Mouse (Mus musculus): ENCODE results near the gene 1700066M21Rik. TPM values are rescaled to one million over a fixed set of nuclear protein-coding genes. Genes with fewer than 3 reads are reported as not detected.

1700066M21Rik gene
- polyA plus RNA-seq, 1 experiment, result 12.8 TPM

DNA sequence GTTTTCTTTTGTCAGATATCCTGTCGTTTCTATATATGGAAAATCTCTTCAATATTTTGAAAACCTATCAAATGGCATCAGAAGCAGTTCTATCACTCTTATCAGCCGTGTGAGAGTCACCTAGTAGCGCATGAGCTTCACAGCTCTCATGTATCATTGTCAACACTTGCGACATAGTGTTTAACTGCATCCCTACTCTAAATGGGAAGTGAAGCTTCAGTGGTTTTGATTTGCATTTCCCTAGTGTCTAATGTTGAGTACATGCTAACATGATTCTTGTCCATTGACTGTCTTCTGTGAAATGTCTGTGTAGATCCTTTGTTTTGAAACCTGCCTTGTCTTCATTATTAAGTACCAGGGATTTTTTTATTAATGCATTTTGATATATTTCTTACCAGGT lies 7.0 kb upstream of the 1700066M21Rik start:
- TF ChIP-seq POLR2A (IDR thresholded peaks at IDR 0.05; ENCODE audit: control insufficient read depth, low read depth, low read length) (no peak), CTCF (IDR thresholded peaks at IDR 0.05; ENCODE audit: control insufficient read depth, insufficient read depth, insufficient replicate concordance, low read depth, low read length) (no peak)
- H3K36me3 ChIP-seq (ENCODE audit: control insufficient read depth, insufficient read depth, low read length), result no peaks in the 10 kb centered on the region
- no peak overlapping the region for H3K4me3 ChIP-seq (ENCODE audit: control insufficient read depth, low read depth, low read length)
- no peaks in the 10 kb centered on the region for H3K27me3 ChIP-seq (ENCODE audit: control insufficient read depth, insufficient read depth, low read length)
- no peak overlapping the region for H3K27ac ChIP-seq (ENCODE audit: control insufficient read depth, insufficient read depth, low read depth, low read length)
- H3K4me1 ChIP-seq (ENCODE audit: control insufficient read depth, insufficient read depth, low read length), result no peaks in the 10 kb centered on the region

GRCm38 (mm10) chr1:57375276-57375675 lies 2.1 kb upstream of the 1700066M21Rik start:
- H3K36me3 ChIP-seq (ENCODE audit: control insufficient read depth, insufficient read depth, low read length), result no peaks in the 10 kb centered on the region
- no peak overlapping the region for H3K27ac ChIP-seq (ENCODE audit: control insufficient read depth, insufficient read depth, low read depth, low read length)
- no peaks in the 10 kb centered on the region; the same call in 1 of the 2 replicates for H3K4me1 ChIP-seq (ENCODE audit: control insufficient read depth, insufficient read depth, low read length)
- H3K4me3 ChIP-seq (ENCODE audit: control insufficient read depth, low read depth, low read length), result no peak overlapping the region; the same call in 1 of the 2 replicates
- H3K27me3 ChIP-seq (ENCODE audit: control insufficient read depth, insufficient read depth, low read length), result no peaks in the 10 kb centered on the region
- TF ChIP-seq CTCF (IDR thresholded peaks at IDR 0.05; ENCODE audit: control insufficient read depth, insufficient read depth, insufficient replicate concordance, low read depth, low read length) (no peak), POLR2A (IDR thresholded peaks at IDR 0.05; ENCODE audit: control insufficient read depth, low read depth, low read length) (no peak)

DNA sequence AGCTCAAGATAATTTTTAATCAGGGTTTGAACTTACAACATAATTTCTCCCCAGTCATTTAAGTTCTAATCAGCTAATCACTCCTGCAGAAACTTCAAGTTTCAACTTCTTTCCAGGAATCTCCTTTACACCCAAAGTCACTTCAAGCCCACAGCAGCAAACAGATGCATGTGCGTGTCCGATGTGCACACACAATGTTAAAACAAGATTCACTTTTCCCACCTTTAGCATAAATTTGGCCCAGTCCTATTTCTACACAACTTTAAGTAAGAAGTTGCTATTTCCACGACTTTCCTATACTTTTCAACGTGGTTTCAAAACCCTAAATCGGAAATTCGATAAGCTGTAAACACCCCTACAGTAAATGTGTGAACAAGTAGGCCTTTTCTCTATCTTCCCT lies 614 bp upstream of the 1700066M21Rik start:
- H3K27ac ChIP-seq (ENCODE audit: control insufficient read depth, insufficient read depth, low read depth, low read length), result peak overlapping the region; percentile 65
- H3K4me3 ChIP-seq (ENCODE audit: control insufficient read depth, low read depth, low read length), result peak overlapping the region; percentile 96; the same call in 1 of the 2 replicates
- H3K4me1 ChIP-seq (ENCODE audit: control insufficient read depth, insufficient read depth, low read length), result no peaks in the 10 kb centered on the region; the same call in 1 of the 2 replicates
- no peak for TF ChIP-seq CTCF (IDR thresholded peaks at IDR 0.05; ENCODE audit: control insufficient read depth, insufficient read depth, insufficient replicate concordance, low read depth, low read length)
- TF ChIP-seq POLR2A (IDR thresholded peaks at IDR 0.05; ENCODE audit: control insufficient read depth, low read depth, low read length), result no peak
- no peaks in the 10 kb centered on the region for H3K36me3 ChIP-seq (ENCODE audit: control insufficient read depth, insufficient read depth, low read length)
- H3K27me3 ChIP-seq (ENCODE audit: control insufficient read depth, insufficient read depth, low read length), result no peaks in the 10 kb centered on the region

DNA sequence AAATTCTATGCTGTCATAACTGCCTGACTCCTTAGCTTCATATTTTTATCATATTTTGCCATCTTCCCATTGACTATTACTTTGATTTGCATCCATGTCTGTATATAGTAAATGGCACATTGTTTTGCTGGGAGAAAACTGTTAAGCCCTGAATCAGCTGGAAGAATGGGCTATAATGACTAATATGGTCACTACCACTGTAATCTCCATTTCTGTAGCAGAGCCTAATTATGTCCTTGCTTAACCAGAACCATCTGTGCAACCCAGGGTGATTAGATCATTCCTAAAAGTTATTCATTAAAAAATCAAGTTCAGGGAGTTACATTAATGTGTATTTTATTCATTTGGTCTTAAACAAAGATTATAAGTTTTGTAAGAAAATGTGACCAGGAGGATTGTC lies 9.1 kb downstream of the 1700066M21Rik start:
- H3K4me1 ChIP-seq (ENCODE audit: control insufficient read depth, insufficient read depth, low read length), result no peaks in the 10 kb centered on the region
- no peaks in the 10 kb centered on the region for H3K27me3 ChIP-seq (ENCODE audit: control insufficient read depth, insufficient read depth, low read length)
- H3K27ac ChIP-seq (ENCODE audit: control insufficient read depth, insufficient read depth, low read depth, low read length), result no peak overlapping the region
- H3K4me3 ChIP-seq (ENCODE audit: control insufficient read depth, low read depth, low read length), result no peak overlapping the region
- H3K36me3 ChIP-seq (ENCODE audit: control insufficient read depth, insufficient read depth, low read length), result no peaks in the 10 kb centered on the region
- TF ChIP-seq CTCF (IDR thresholded peaks at IDR 0.05; ENCODE audit: control insufficient read depth, insufficient read depth, insufficient replicate concordance, low read depth, low read length) (no peak), POLR2A (IDR thresholded peaks at IDR 0.05; ENCODE audit: control insufficient read depth, low read depth, low read length) (no peak)

DNA sequence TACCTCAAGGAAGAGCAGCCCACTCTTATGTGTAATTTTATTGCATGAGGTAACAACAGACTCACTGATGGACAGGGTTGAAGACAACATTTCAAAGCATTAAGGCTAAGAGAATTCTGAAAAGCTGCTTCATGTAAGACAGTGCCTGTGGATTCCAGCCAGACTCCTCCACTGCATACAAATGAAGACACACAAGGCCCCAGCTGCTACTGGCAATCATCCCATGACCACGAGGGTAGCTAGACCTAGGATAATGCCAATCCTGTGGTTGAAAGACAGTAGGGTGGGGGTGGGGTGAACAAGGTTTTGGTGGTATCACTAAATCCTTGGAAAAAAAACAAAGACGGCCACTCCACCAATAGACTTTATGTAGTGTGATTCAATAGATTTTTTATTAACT lies 10.5 kb downstream of the 1700066M21Rik start:
- no peaks in the 10 kb centered on the region for H3K27me3 ChIP-seq (ENCODE audit: control insufficient read depth, insufficient read depth, low read length)
- no peak for TF ChIP-seq CTCF (IDR thresholded peaks at IDR 0.05; ENCODE audit: control insufficient read depth, insufficient read depth, insufficient replicate concordance, low read depth, low read length)
- no peak for TF ChIP-seq POLR2A (IDR thresholded peaks at IDR 0.05; ENCODE audit: control insufficient read depth, low read depth, low read length)
- H3K27ac ChIP-seq (ENCODE audit: control insufficient read depth, insufficient read depth, low read depth, low read length), result no peak overlapping the region
- no peaks in the 10 kb centered on the region for H3K4me1 ChIP-seq (ENCODE audit: control insufficient read depth, insufficient read depth, low read length)
- H3K4me3 ChIP-seq (ENCODE audit: control insufficient read depth, low read depth, low read length), result peak overlapping the region; percentile 72
- no peaks in the 10 kb centered on the region for H3K36me3 ChIP-seq (ENCODE audit: control insufficient read depth, insufficient read depth, low read length)

- H3K36me3 ChIP-seq (ENCODE audit: control insufficient read depth, insufficient read depth, low read length), result no peaks in the 10 kb centered on the region
- H3K4me1 ChIP-seq (ENCODE audit: control insufficient read depth, insufficient read depth, low read length), result no peaks in the 10 kb centered on the region
- no peaks in the 10 kb centered on the region for H3K27me3 ChIP-seq (ENCODE audit: control insufficient read depth, insufficient read depth, low read length)
- no peak for TF ChIP-seq CTCF (IDR thresholded peaks at IDR 0.05; ENCODE audit: control insufficient read depth, insufficient read depth, insufficient replicate concordance, low read depth, low read length)
- TF ChIP-seq POLR2A (IDR thresholded peaks at IDR 0.05; ENCODE audit: control insufficient read depth, low read depth, low read length), result no peak
- H3K4me3 ChIP-seq (ENCODE audit: control insufficient read depth, low read depth, low read length), result no peak overlapping the region
- no peak overlapping the region for H3K27ac ChIP-seq (ENCODE audit: control insufficient read depth, insufficient read depth, low read depth, low read length)
Observed at GRCm38 (mm10) chr1:57388402-57389155, 11.2 kb downstream of the 1700066M21Rik start.

DNA sequence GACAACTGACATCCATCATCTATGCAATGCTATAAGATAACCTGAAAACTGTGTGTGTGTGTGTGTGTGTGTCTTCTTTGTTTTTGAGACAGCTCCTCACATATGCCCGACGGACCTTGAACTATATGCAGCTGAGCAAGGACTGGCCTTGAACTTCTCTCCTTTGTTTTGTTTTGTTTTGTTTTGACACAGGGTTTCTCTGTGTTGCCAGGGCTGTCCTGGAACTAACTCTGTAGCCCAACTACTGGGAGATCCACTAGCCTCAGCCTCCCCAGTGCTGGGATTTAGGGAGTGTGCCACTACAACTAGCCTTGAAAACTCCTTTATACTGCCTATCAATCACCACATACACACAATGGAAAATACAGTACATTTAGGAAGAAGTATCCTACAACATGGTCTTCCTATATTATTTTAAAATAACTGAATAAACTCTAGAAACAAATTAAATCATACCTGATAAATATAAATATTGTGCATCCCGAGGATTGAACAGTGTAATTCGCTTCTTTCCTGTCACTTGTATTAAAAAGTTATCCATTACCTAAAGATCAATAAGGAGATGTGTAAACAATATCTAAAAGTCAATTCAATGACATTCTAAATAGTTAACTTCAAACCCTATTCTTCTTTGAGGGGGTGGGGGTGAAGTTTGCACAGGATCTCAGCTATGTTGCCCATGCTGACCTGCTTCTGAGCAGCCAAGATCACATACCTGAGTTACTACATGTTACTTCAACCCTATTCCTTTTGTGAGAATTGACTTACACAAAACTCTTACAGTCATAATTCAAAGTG lies 13.8 kb downstream of the 1700066M21Rik start:
- Histone ChIP-seq H3K27me3 (ENCODE audit: control insufficient read depth, insufficient read depth, low read length) (no peaks in the 10 kb centered on the region), H3K36me3 (ENCODE audit: control insufficient read depth, insufficient read depth, low read length) (no peaks in the 10 kb centered on the region), H3K27ac (ENCODE audit: control insufficient read depth, insufficient read depth, low read depth, low read length) (no peak overlapping the region), H3K4me3 (ENCODE audit: control insufficient read depth, low read depth, low read length) (no peak overlapping the region), H3K4me1 (ENCODE audit: control insufficient read depth, insufficient read depth, low read length) (no peaks in the 10 kb centered on the region)
- TF ChIP-seq CTCF (IDR thresholded peaks at IDR 0.05; ENCODE audit: control insufficient read depth, insufficient read depth, insufficient replicate concordance, low read depth, low read length) (no peak), POLR2A (IDR thresholded peaks at IDR 0.05; ENCODE audit: control insufficient read depth, low read depth, low read length) (no peak)
